Comparison of ENCODE assay signal across 8 mouse cellular contexts in the genomic region with DNA sequence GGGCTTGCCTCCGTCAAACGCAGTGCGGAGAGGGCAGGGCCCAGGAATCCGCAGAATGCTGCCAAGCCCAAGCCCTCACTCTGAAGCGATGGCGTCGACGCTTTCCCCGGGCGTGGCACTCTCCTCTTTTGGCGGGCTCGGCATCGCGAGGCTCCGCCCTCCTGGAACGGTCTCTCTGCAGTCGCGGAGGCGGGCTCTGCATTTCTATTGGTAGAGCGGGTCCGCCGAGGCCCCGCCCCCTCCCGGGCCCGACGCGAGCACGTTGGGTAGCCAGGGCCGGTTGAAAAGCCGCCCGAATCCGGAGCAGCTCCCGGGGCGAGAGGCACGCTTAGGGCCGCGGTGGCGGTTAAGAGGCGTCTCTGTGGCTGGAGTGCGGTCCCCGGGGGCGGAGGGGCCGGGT. TPM values are rescaled to one million over a fixed set of nuclear protein-coding genes. Genes with fewer than 3 reads are reported as not detected.
DNase-seq lines count a peak whose midpoint lies in the region; ATAC-seq lines count a peak whose summit lies in the region.

A gene (plus strand): TSS at position 262 of the 400 bp plus-strand sequence.

- H3K27ac ChIP-seq in embryonic facial prominence, embryonic 12.5 days: peak within 1 kb of the TSS; percentile 99
- H3K27ac ChIP-seq in limb, embryonic 10.5 days: peak within 1 kb of the TSS; percentile 99
- peak within 1 kb of the TSS; percentile 99 for H3K27ac ChIP-seq in midbrain, embryonic 12.5 days (replicated peaks)

- ATAC-seq in embryonic facial prominence, embryonic 12.5 days (ENCODE audit: insufficient number of reproducible peaks, insufficient read depth, low FRiP score, low TSS enrichment): peak; percentile 92
- peak; percentile 94 for ATAC-seq in midbrain, embryonic 12.5 days (ENCODE audit: low FRiP score, low read depth)

- peaks cover 22% of the 10 kb centered on the region for H3K36me3 ChIP-seq in embryonic facial prominence, embryonic 12.5 days
- peaks cover 39% of the 10 kb centered on the region for H3K36me3 ChIP-seq in limb, embryonic 10.5 days
- peaks cover 12% of the 10 kb centered on the region for H3K36me3 ChIP-seq in midbrain, embryonic 12.5 days

- H3K4me1 ChIP-seq in embryonic facial prominence, embryonic 12.5 days: no peaks in the 10 kb centered on the region
- H3K4me1 ChIP-seq in limb, embryonic 10.5 days: peaks cover 14% of the 10 kb centered on the region
- peaks cover 3% of the 10 kb centered on the region; the same call in 1 of the 2 replicates for H3K4me1 ChIP-seq in midbrain, embryonic 12.5 days

- H3K4me2 ChIP-seq in embryonic facial prominence, embryonic 12.5 days (replicated peaks): peak within 1 kb of the TSS; percentile 83
- H3K4me2 ChIP-seq in midbrain, embryonic 12.5 days (replicated peaks): peak within 1 kb of the TSS; percentile 74

- peak; percentile 73 for DNase-seq in 3T3-L1 (ENCODE audit: low read depth, low spot score)
- DNase-seq in adrenal gland, postnatal 36 days: peak; percentile 94 to 96
- peak; percentile 95 to 97 for DNase-seq in heart, adult 18-20 months
- DNase-seq in kidney, adult 18-20 months: peak; percentile 96
- DNase-seq in limb, embryonic 10.5 days (ENCODE audit: low spot score): peak; percentile 92
- DNase-seq in skeletal muscle tissue, adult 2 months (ENCODE audit: low read depth, low spot score): peak; percentile 90

- peak within 1 kb of the TSS; percentile 63 for H3K4me3 ChIP-seq in embryonic facial prominence, embryonic 12.5 days
- peak within 1 kb of the TSS; percentile 71 for H3K4me3 ChIP-seq in limb, embryonic 10.5 days
- peak within 1 kb of the TSS; percentile 77 for H3K4me3 ChIP-seq in midbrain, embryonic 12.5 days

- H3K9me3 ChIP-seq in embryonic facial prominence, embryonic 12.5 days: peaks cover 11% of the 10 kb centered on the region; the same call in 1 of the 2 replicates
- 0 out of 2 replicates have a peak, but pooled peaks cover 3% of the 10 kb centered on the region for H3K9me3 ChIP-seq in limb, embryonic 10.5 days (replicated peaks)
- peaks cover 11% of the 10 kb centered on the region for H3K9me3 ChIP-seq in midbrain, embryonic 12.5 days

- no peaks in the 10 kb centered on the region for H3K27me3 ChIP-seq in embryonic facial prominence, embryonic 12.5 days
- H3K27me3 ChIP-seq in limb, embryonic 10.5 days (ENCODE audit: low read depth, poor library complexity, severe bottlenecking): no peaks in the 10 kb centered on the region
- H3K27me3 ChIP-seq in midbrain, embryonic 12.5 days: peaks cover 13% of the 10 kb centered on the region

- H3K9ac ChIP-seq in embryonic facial prominence, embryonic 12.5 days: peak within 1 kb of the TSS; percentile 90
- H3K9ac ChIP-seq in midbrain, embryonic 12.5 days (replicated peaks): peak within 1 kb of the TSS; percentile 87

- WGBS in embryonic facial prominence, embryonic 12.5 days: 2% methylated on average over 43 of the region's 43 CpGs
- WGBS in limb, embryonic 10.5 days: 3% methylated on average over 43 of the region's 43 CpGs
- 2% methylated on average over 43 of the region's 43 CpGs for WGBS in midbrain, embryonic 12.5 days

RNA-seq across cellular contexts. Expression of the gene that starts here (rescaled TPM):
- total RNA-seq in adrenal gland, postnatal 36 days (2021): 10 to 100 TPM; 23.1 to 25.0 TPM
- polyA plus RNA-seq in embryonic facial prominence, embryonic 12.5 days (2016; fragmentation: Nextera tagmentation; extraction: Ambion mirVana): 21.4 and 21.5 TPM in 2 replicates
- 10 to 100 TPM in 1 of 2 experiments, 1 to 10 TPM in 1; 8.9 to 10.6 TPM for total RNA-seq in heart, adult 18-20 months (2021)
- polyA plus RNA-seq in limb, embryonic 10.5 days (2016; fragmentation: Nextera tagmentation; extraction: Ambion mirVana): 11.9 and 15.3 TPM in 2 replicates
- polyA plus RNA-seq in midbrain, embryonic 12.5 days (2016; fragmentation: Nextera tagmentation; extraction: Ambion mirVana): 23.2 and 23.7 TPM in 2 replicates

Comparison
In these comparisons a context has a peak if more than half of its experiments do, and no peak if none do; other contexts are left out.
1. Peak in every context shown above with its lines: DNase-seq, ATAC-seq, H3K4me3 ChIP-seq and H3K27ac ChIP-seq.